Mouse (Mus musculus) intestine, postnatal 0 days (tissue): ENCODE results near the gene Aqp11. TPM values are rescaled to one million over a fixed set of nuclear protein-coding genes. Genes with fewer than 3 reads are reported as not detected.

Experiments
- ATAC-seq: fragments of 200-750 bp; cut with Nextera tagmentation; 2 replicates; pipeline ENCODE4 v1.8.0; 2017; ENCODE audit warnings: mild to moderate bottlenecking, moderate TSS enrichment, moderate library complexity
- H3K27ac ChIP-seq: fragments of 300-500 bp; sonication (generic); 2 replicates; pipeline ENCODE4 v1.5.1; 2014; ENCODE audit warnings: mild to moderate bottlenecking, low read depth, low read length, moderate library complexity
- H3K27me3 ChIP-seq: fragments of 300-500 bp; sonication (generic); replicated peaks from 2 replicates; pipeline ENCODE4 v1.6.1; 2014; ENCODE audit warnings: low read length, mixed read lengths; ENCODE audit not compliant: control insufficient read depth, insufficient read depth
- H3K36me3 ChIP-seq: fragments of 300-500 bp; sonication (generic); 2 replicates; pipeline ENCODE4 v1.6.1; 2014; ENCODE audit warnings: mild to moderate bottlenecking, moderate library complexity; ENCODE audit not compliant: control insufficient read depth, insufficient read depth
- H3K4me1 ChIP-seq: fragments of 300-500 bp; sonication (generic); replicated peaks from 2 replicates; pipeline ENCODE4 v1.6.1; 2014; ENCODE audit warnings: antibody characterized with exemption, low read length, mixed read lengths; ENCODE audit not compliant: control insufficient read depth, insufficient read depth
- H3K4me2 ChIP-seq: fragments of 300-500 bp; sonication (generic); replicated peaks from 2 replicates; pipeline ENCODE4 v1.6.1; 2014; ENCODE audit warnings: low read depth, mild to moderate bottlenecking, moderate library complexity
- H3K4me3 ChIP-seq: fragments of 300-500 bp; sonication (generic); 2 replicates; pipeline ENCODE4 v1.5.1; 2014; ENCODE audit warnings: low read depth, low read length
- H3K9ac ChIP-seq: fragments of 300-500 bp; sonication (generic); 2 replicates; pipeline ENCODE4 v1.6.1; 2014; ENCODE audit warnings: mild to moderate bottlenecking, low read depth, low read length
- H3K9me3 ChIP-seq: fragments of 300-500 bp; sonication (generic); 2 replicates; pipeline ENCODE4 v1.6.1; 2016; ENCODE audit warnings: mixed run types; ENCODE audit not compliant: control insufficient read depth
- CTCF ChIP-seq: sonication (generic); IDR thresholded peaks from 2 replicates; pipeline ENCODE4 v1.5.1; 2016; ENCODE audit warnings: low read depth, mild to moderate bottlenecking, control low read depth, antibody characterized with exemption, moderate library complexity
- WGBS: fragments of 180-500 bp; shearing (Covaris S2); extraction: QIAGEN DNeasy Blood & Tissue Kit; methylation state at CpG from one replicate; pipeline ENCODE4 v1.1.7; 2014; 5-methylcytosine and 5-hydroxymethylcytosine counted together
- polyA plus RNA-seq: library from polyadenylated mRNA; unstranded; fragments of >200 nt; fragmentation: Nextera tagmentation; extraction: Ambion mirVana; gene quantifications from 2 replicates; pipeline ENCODE4 v1.2.1, GENCODE M21; 2015

The Aqp11 gene
- polyA plus RNA-seq, 1 experiment from 2014 or later = 167 TPM

- no peak for TF ChIP-seq CTCF
- Histone ChIP-seq H3K9ac (no peak overlapping the region), H3K27me3 (no peaks in the 10 kb centered on the region), H3K4me2 (no peak overlapping the region), H3K27ac (no peak overlapping the region), H3K4me1 (no peaks in the 10 kb centered on the region), H3K4me3 (no peak overlapping the region), H3K9me3 (no peaks in the 10 kb centered on the region), H3K36me3 (peaks cover 62% of the 10 kb centered on the region)
- no peak for ATAC-seq
- WGBS = 85% methylated on average over 5 of the region's 5 CpGs
Observed at GRCm38 (mm10) chr7:97719078-97719477, 19.0 kb downstream of the Aqp11 start.

- WGBS = 95% methylated on average over 1 of the region's 1 CpGs
- H3K9me3 ChIP-seq = no peaks in the 10 kb centered on the region
- no peak for ATAC-seq
- no peak overlapping the region for H3K27ac ChIP-seq
- peaks cover 69% of the 10 kb centered on the region for H3K36me3 ChIP-seq
- no peak overlapping the region for H3K4me2 ChIP-seq
- no peaks in the 10 kb centered on the region for H3K4me1 ChIP-seq
- no peaks in the 10 kb centered on the region for H3K27me3 ChIP-seq
- H3K9ac ChIP-seq = no peak overlapping the region
- no peak overlapping the region for H3K4me3 ChIP-seq
- TF ChIP-seq CTCF = no peak
Observed at GRCm38 (mm10) chr7:97717326-97717725, 20.8 kb downstream of the Aqp11 start.

- no peak for TF ChIP-seq CTCF
- ATAC-seq = no peak
Observed at GRCm38 (mm10) chr7:97714651-97715050, 23.4 kb downstream of the Aqp11 start.

GRCm38 (mm10) chr7:97709204-97709603, 28.9 kb downstream of the Aqp11 start:
- H3K4me2 ChIP-seq = no peak overlapping the region
- peaks cover 33% of the 10 kb centered on the region for H3K36me3 ChIP-seq
- H3K9me3 ChIP-seq = no peaks in the 10 kb centered on the region
- no peaks in the 10 kb centered on the region for H3K4me1 ChIP-seq
- ATAC-seq = 0 out of 2 replicates have a peak, but pooled peaks have one; percentile 19
- WGBS = 73% methylated on average over 3 of the region's 3 CpGs
- H3K27ac ChIP-seq = no peak overlapping the region
- H3K4me3 ChIP-seq = no peak overlapping the region
- no peak overlapping the region for H3K9ac ChIP-seq
- no peak for TF ChIP-seq CTCF
- no peaks in the 10 kb centered on the region for H3K27me3 ChIP-seq

More at GRCm38 (mm10) chr7:97714651-97715050, 23.4 kb downstream of the Aqp11 start:
- Histone ChIP-seq H3K27ac (no peak overlapping the region), H3K4me2 (no peak overlapping the region), H3K9me3 (no peaks in the 10 kb centered on the region), H3K4me3 (no peak overlapping the region), H3K9ac (no peak overlapping the region), H3K36me3 (peaks cover 78% of the 10 kb centered on the region), H3K4me1 (no peaks in the 10 kb centered on the region), H3K27me3 (no peaks in the 10 kb centered on the region)
- 94% methylated on average over 5 of the region's 5 CpGs for WGBS

- H3K9me3 ChIP-seq = no peaks in the 10 kb centered on the region
- TF ChIP-seq CTCF = no peak
- peaks cover 24% of the 10 kb centered on the region for H3K36me3 ChIP-seq
- H3K27me3 ChIP-seq = no peaks in the 10 kb centered on the region
- H3K4me3 ChIP-seq = no peak overlapping the region
- no peak for ATAC-seq
- H3K27ac ChIP-seq = no peak overlapping the region
- no peak overlapping the region for H3K4me2 ChIP-seq
- H3K4me1 ChIP-seq = no peaks in the 10 kb centered on the region
- WGBS = 70% methylated on average over 5 of the region's 5 CpGs
- H3K9ac ChIP-seq = no peak overlapping the region
Observed at GRCm38 (mm10) chr7:97707809-97708208, 30.3 kb downstream of the Aqp11 start.

- H3K27me3 ChIP-seq = no peaks in the 10 kb centered on the region
- H3K27ac ChIP-seq = no peak overlapping the region
- no peak overlapping the region for H3K4me2 ChIP-seq
- H3K9me3 ChIP-seq = no peaks in the 10 kb centered on the region
- WGBS = 83% methylated on average over 4 of the region's 4 CpGs
- H3K4me3 ChIP-seq = no peak overlapping the region
- no peak for ATAC-seq
- H3K4me1 ChIP-seq = no peaks in the 10 kb centered on the region
- TF ChIP-seq CTCF = no peak
- H3K9ac ChIP-seq = no peak overlapping the region
- H3K36me3 ChIP-seq = peaks cover 17% of the 10 kb centered on the region
Observed at GRCm38 (mm10) chr7:97707123-97707522, 31.0 kb downstream of the Aqp11 start.

GRCm38 (mm10) chr7:97701106-97701505, 37.0 kb downstream of the Aqp11 start:
- Histone ChIP-seq H3K36me3 (no peaks in the 10 kb centered on the region), H3K9ac (no peak overlapping the region), H3K4me2 (no peak overlapping the region), H3K4me3 (no peak overlapping the region), H3K27me3 (no peaks in the 10 kb centered on the region), H3K9me3 (no peaks in the 10 kb centered on the region), H3K27ac (no peak overlapping the region), H3K4me1 (peaks cover 2% of the 10 kb centered on the region)
- no peak for ATAC-seq
- TF ChIP-seq CTCF = no peak
- 79% methylated on average over 6 of the region's 6 CpGs for WGBS
